Mouse (Mus musculus) midbrain, embryonic 12.5 days (tissue): Measurements from ENCODE around the gene Card6. TPM values are rescaled to one million over a fixed set of nuclear protein-coding genes. Genes with fewer than 3 reads are reported as not detected.

Experiments used
- ATAC-seq: fragments of 200-750 bp; cut with Nextera tagmentation; 2 replicates; pipeline ENCODE4 v1.8.0; 2017; ENCODE audit warnings: low read depth, moderate TSS enrichment, moderate library complexity; ENCODE audit not compliant: low FRiP score
- H3K27ac ChIP-seq: fragments of 300-500 bp; sonication (generic); replicated peaks from 2 replicates; pipeline ENCODE4 v1.5.1; 2016; ENCODE audit warnings: mild to moderate bottlenecking
- H3K27me3 ChIP-seq: fragments of 300-500 bp; sonication (generic); 2 replicates; pipeline ENCODE4 v1.6.1; 2016; ENCODE audit warnings: mild to moderate bottlenecking
- H3K36me3 ChIP-seq: fragments of 300-500 bp; sonication (generic); 2 replicates; pipeline ENCODE4 v1.6.1; 2016
- H3K4me1 ChIP-seq: fragments of 300-500 bp; sonication (generic); 2 replicates; pipeline ENCODE4 v1.6.1; 2016
- H3K4me2 ChIP-seq: fragments of 300-500 bp; sonication (generic); replicated peaks from 2 replicates; pipeline ENCODE4 v1.6.1; 2016; ENCODE audit warnings: mild to moderate bottlenecking, moderate library complexity
- H3K4me3 ChIP-seq: fragments of 300-500 bp; sonication (generic); 2 replicates; pipeline ENCODE4 v1.5.1; 2016; ENCODE audit warnings: mild to moderate bottlenecking
- H3K9ac ChIP-seq: fragments of 300-500 bp; sonication (generic); replicated peaks from 2 replicates; pipeline ENCODE4 v1.6.1; 2016; ENCODE audit warnings: mild to moderate bottlenecking, moderate library complexity
- H3K9me3 ChIP-seq: fragments of 300-500 bp; sonication (generic); 2 replicates; pipeline ENCODE4 v1.6.1; 2016; ENCODE audit warnings: mild to moderate bottlenecking
- WGBS: fragments of 180-500 bp; shearing (Covaris S2); methylation state at CpG from one replicate; pipeline ENCODE4 v1.1.7; 2016; 5-methylcytosine and 5-hydroxymethylcytosine counted together
- polyA plus RNA-seq: library from polyadenylated mRNA; unstranded; fragments of >200 nt; fragmentation: Nextera tagmentation; extraction: Ambion mirVana; gene quantifications from 2 replicates; pipeline ENCODE4 v1.2.1, GENCODE M21; 2016

The Card6 gene
- polyA plus RNA-seq = 0.84 and 1.2 TPM in 2 replicates

DNA sequence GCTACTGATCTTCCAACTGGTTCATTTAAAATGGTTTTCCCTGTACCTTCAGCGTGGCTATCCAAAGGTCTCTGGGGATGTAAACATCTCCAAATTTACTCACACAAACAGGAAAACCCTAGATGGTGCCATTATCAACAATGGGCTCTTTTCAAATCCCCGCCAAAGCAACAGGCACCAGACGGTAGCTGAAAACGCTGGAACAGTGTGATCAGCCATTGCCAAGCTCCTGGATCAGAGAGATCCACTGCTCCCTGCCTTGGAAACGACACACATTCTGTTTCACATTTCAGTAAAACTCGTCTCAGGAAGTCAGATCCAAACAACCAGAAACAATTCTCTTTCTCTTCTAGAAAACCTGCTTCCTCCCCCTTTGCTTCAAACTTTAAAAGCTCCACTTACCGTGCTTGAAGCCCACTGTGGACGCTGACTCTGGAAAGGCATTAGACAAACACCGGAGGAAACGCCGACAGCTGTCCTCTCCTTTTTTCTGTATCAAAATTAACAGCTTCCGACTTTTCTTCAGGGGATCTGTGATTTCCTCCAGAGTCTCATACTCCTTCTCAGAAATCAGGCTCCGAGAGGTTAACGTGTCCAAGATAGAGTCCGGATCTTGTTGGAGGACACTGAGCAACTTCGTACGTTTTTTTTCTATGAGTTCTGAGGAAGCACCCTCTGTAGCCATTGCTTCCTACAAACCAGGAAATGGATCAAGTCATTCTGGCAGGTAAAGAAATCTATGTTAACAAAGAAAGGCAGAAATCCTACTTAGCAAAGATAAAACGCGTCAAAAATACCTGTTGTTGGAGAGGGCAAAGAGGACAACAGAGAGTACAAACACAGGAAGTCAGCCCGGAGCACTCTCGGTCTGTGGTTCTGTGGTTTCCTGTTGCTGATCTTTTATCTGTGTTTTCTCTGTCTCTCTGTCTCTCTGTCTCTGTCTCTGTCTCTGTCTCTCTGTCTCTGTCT is at the start of gene Card6:
Card6 (minus strand) TSS at position 854 of the 969 bp plus-strand sequence.
- no peak within 1 kb of the TSS for H3K27ac ChIP-seq
- H3K4me3 ChIP-seq = no peak within 1 kb of the TSS
- no peak within 1 kb of the TSS for H3K9ac ChIP-seq
- no peaks in the 10 kb centered on the region for H3K27me3 ChIP-seq
- no peaks in the 10 kb centered on the region for H3K4me1 ChIP-seq
- 73% methylated on average over 21 of the region's 21 CpGs for WGBS
- no peak within 1 kb of the TSS for H3K4me2 ChIP-seq
- H3K36me3 ChIP-seq = no peaks in the 10 kb centered on the region
- H3K9me3 ChIP-seq = no peaks in the 10 kb centered on the region
- no peak for ATAC-seq

DNA sequence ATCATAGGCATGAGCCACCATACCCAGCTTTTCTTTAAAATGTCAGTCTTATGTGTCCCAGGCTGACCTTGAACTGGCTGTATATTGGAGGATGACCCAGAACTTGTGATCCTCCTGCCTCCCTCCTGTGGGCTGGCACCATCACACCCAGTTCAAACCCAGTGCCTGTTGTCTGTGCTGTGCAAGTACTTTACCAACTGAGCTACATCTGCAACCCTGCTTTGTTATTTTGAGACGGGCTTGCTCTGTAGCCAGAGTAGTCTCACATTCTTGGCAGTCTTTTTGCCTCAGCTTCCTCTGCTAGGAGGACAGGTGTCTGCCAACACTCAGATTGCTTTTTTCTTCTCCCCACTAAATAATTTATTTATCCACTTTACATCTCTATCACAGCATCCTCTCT is 49.0 kb upstream of the Card6 start:
- Histone ChIP-seq H3K36me3 (no peaks in the 10 kb centered on the region), H3K4me3 (no peak overlapping the region), H3K27me3 (no peaks in the 10 kb centered on the region), H3K27ac (no peak overlapping the region), H3K4me2 (no peak overlapping the region), H3K9ac (no peak overlapping the region), H3K4me1 (0 out of 2 replicates have a peak, but pooled peaks cover 6% of the 10 kb centered on the region), H3K9me3 (no peaks in the 10 kb centered on the region)
- whole genome bisulfite sequencing = 83% methylated on average over 1 of the region's 1 CpGs
- ATAC-seq = no peak

GRCm38 (mm10) chr15:5156355-5156754 is 48.0 kb upstream of the Card6 start:
- no peak overlapping the region for H3K4me2 ChIP-seq
- no peak overlapping the region for H3K27ac ChIP-seq
- H3K9ac ChIP-seq = no peak overlapping the region
- no peak overlapping the region for H3K4me3 ChIP-seq
- H3K4me1 ChIP-seq = 0 out of 2 replicates have a peak, but pooled peaks cover 6% of the 10 kb centered on the region
- 89% methylated on average over 4 of the region's 4 CpGs for WGBS
- no peaks in the 10 kb centered on the region for H3K9me3 ChIP-seq
- H3K27me3 ChIP-seq = no peaks in the 10 kb centered on the region
- ATAC-seq = no peak
- no peaks in the 10 kb centered on the region for H3K36me3 ChIP-seq

DNA sequence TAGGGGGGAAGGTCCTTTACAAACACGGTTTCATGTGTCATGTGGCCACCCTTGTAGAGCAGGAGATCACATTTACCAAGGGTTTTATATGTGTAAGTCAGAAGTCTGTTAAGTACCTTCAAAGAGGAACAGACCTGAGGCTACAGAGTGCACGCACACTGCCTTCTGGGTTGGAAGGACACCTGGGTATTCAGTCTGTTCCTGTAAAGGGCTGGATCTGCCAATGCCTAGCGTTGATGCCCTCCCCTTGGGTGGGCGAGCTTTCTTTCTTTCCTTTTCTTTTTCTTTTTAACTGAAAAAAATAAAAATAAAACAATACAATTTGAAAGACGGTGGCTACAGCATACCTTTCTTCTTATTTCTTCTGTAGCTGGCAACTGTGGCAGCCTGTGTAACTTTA is 46.8 kb upstream of the Card6 start:
- H3K9ac ChIP-seq = no peak overlapping the region
- H3K9me3 ChIP-seq = no peaks in the 10 kb centered on the region
- no peaks in the 10 kb centered on the region for H3K36me3 ChIP-seq
- no peak for ATAC-seq
- H3K4me3 ChIP-seq = no peak overlapping the region
- H3K4me2 ChIP-seq = no peak overlapping the region
- H3K27ac ChIP-seq = no peak overlapping the region
- H3K27me3 ChIP-seq = no peaks in the 10 kb centered on the region
- H3K4me1 ChIP-seq = 0 out of 2 replicates have a peak, but pooled peaks cover 6% of the 10 kb centered on the region
- 71% methylated on average over 5 of the region's 5 CpGs for WGBS

DNA sequence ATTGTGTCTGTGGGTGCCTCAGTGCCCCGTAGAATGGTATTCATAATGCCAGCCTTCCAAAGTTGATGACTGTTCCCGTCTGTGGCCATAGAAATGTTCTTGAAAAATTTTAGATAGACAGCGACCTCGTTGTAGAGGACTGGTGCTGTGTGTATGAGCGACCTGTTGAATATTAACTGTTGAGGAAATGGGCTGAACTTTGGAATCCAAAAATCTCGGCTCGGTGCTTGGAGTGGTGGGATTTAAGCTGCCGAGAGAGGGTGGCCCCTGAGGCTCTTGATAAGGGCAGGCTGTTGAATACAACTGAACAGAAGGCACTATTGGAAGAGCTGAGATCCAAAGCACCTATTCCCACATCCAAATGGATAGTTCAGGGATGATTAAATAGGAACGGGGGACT is 46.3 kb upstream of the Card6 start:
- H3K4me3 ChIP-seq = no peak overlapping the region
- 0 out of 2 replicates have a peak, but pooled peaks cover 6% of the 10 kb centered on the region for H3K4me1 ChIP-seq
- no peaks in the 10 kb centered on the region for H3K9me3 ChIP-seq
- H3K4me2 ChIP-seq = no peak overlapping the region
- H3K36me3 ChIP-seq = no peaks in the 10 kb centered on the region
- no peak overlapping the region for H3K27ac ChIP-seq
- ATAC-seq = no peak
- no peak overlapping the region for H3K9ac ChIP-seq
- H3K27me3 ChIP-seq = no peaks in the 10 kb centered on the region
- 91% methylated on average over 9 of the region's 9 CpGs for WGBS

- Histone ChIP-seq H3K9me3 (no peaks in the 10 kb centered on the region), H3K27me3 (no peaks in the 10 kb centered on the region), H3K4me1 (peaks cover 9% of the 10 kb centered on the region; the same call in 1 of the 2 replicates), H3K9ac (no peak overlapping the region), H3K4me3 (no peak overlapping the region), H3K36me3 (no peaks in the 10 kb centered on the region), H3K4me2 (no peak overlapping the region), H3K27ac (no peak overlapping the region)
- 86% methylated on average over 6 of the region's 6 CpGs for WGBS
- ATAC-seq = no peak
Measured at GRCm38 (mm10) chr15:5152171-5152570, 43.8 kb upstream of the Card6 start.

- Histone ChIP-seq H3K4me1 (peaks cover 17% of the 10 kb centered on the region), H3K9me3 (no peaks in the 10 kb centered on the region), H3K4me3 (no peak overlapping the region), H3K27me3 (no peaks in the 10 kb centered on the region), H3K27ac (no peak overlapping the region), H3K9ac (no peak overlapping the region), H3K4me2 (no peak overlapping the region), H3K36me3 (no peaks in the 10 kb centered on the region)
- WGBS = 90% methylated on average over 4 of the region's 4 CpGs
- ATAC-seq = no peak
Measured at GRCm38 (mm10) chr15:5149187-5149586, 40.8 kb upstream of the Card6 start.

DNA sequence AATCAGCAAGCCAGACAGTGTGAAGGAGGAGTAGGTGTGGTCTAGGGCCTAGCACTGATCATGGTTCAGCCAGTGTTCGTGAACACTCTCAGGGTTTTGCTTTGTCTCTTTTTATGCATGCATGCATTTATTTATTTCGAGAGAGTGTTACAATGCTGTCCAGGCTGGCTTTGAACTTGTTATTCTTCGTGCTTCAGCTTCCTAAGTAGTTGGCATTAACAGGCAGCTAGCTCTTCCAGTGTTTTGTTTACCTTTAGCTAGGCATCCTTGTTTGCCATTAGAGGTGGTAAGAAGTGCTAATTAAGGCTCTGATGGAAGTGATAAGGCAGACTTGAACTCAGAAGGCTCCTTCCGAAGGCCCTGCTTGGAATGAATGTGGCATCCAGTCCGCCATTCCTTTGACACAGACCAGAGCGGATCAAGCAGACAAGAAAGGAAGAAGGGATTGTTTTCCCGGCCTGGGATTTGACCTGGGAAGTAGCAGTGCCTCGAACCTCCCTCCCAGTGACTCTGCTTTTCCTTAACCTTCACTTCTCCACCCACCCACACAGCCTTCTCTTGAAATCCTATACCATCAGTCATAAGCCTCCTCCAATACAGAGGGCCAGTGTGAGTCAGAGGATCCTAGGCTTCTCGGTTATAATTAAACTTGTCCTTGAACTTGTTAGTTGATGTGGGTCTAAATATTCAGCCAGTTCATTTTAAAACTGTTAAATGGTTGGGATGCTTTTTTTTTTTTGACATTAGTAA is 37.0 kb upstream of the Card6 start:
- H3K27me3 ChIP-seq = no peaks in the 10 kb centered on the region
- H3K4me2 ChIP-seq = peak overlapping the region; percentile 70
- WGBS = 49% methylated on average over 9 of the region's 9 CpGs
- no peaks in the 10 kb centered on the region for H3K9me3 ChIP-seq
- H3K9ac ChIP-seq = peak overlapping the region; percentile 82; the same call in 1 of the 2 replicates
- no peak for ATAC-seq
- no peak overlapping the region for H3K27ac ChIP-seq
- peak overlapping the region; percentile 83 for H3K4me3 ChIP-seq
- no peaks in the 10 kb centered on the region for H3K36me3 ChIP-seq
- peaks cover 17% of the 10 kb centered on the region for H3K4me1 ChIP-seq

- Histone ChIP-seq H3K4me1 (peaks cover 17% of the 10 kb centered on the region), H3K27ac (peak overlapping the region; percentile 92), H3K36me3 (no peaks in the 10 kb centered on the region)
Measured at GRCm38 (mm10) chr15:5144021-5144778, 35.9 kb upstream of the Card6 start.

DNA sequence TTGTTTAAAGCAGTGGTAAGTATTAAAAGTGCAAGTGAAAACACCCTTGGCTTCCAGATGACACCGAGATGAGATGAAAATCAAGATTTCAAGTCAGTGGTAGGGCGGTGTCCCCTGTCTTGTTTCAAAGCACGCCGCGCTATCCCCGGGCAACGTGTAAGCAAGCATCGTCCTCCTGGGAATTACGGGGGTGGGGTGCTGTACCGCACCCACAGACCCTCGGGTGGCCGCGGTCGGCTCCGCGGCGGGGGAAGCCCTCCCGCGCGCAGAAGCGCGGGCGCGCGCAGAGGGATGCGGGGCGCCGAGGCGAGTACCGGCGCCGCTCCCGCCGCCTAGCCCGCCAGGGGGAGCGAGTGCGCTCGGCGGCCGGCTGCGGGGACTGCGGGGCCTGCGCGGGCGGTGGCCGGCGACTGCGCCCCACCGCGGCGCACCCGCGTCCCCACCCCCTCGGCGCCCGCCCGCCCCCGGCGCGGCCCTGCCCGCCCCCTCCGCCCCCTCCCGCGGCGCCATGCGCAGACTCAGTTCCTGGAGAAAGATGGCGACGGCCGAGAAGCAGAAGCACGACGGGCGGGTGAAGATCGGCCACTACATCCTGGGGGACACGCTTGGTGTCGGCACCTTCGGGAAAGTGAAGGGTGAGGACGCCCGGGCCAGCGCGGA is 35.2 kb upstream of the Card6 start, which contains the start of gene Prkaa1:
Prkaa1 (plus strand) TSS at position 501 of the 660 bp plus-strand sequence.
- Histone ChIP-seq H3K9ac (peak within 1 kb of the TSS; percentile 82), H3K36me3 (no peaks in the 10 kb centered on the region), H3K4me1 (peaks cover 15% of the 10 kb centered on the region), H3K27me3 (no peaks in the 10 kb centered on the region), H3K9me3 (no peaks in the 10 kb centered on the region), H3K4me3 (peak within 1 kb of the TSS; percentile 83), H3K27ac (peak within 1 kb of the TSS; percentile 92), H3K4me2 (peak within 1 kb of the TSS; percentile 70)
- under 1% methylated on average over 37 of the region's 80 CpGs for WGBS
- ATAC-seq = peak; percentile 92

More at GRCm38 (mm10) chr15:5144021-5144778, 35.9 kb upstream of the Card6 start:
- peak; percentile 95 for ATAC-seq
- WGBS = under 1% methylated on average over 61 of the region's 61 CpGs
- H3K4me3 ChIP-seq = peak overlapping the region; percentile 83
- no peaks in the 10 kb centered on the region for H3K9me3 ChIP-seq
- peak overlapping the region; percentile 70 for H3K4me2 ChIP-seq
- H3K9ac ChIP-seq = peak overlapping the region; percentile 82
- no peaks in the 10 kb centered on the region for H3K27me3 ChIP-seq

DNA sequence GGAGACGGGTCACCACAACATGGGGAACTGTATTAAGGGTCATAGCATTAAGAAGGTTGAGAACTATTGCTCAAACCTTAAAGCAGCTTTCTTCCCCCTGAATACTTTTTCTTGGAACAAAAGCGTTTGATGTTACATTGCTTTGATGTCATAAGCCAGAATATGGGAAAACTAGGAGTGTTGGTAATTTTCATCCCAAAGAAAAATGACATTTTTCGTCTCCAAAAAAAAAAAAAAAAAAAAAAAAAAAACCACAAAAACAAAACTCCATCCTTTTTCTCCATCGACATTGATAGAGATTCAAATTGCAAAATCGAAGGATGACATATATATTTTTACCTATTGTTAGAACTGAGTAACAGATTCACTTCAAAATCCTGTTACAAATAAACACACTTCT is 34.4 kb upstream of the Card6 start:
- Histone ChIP-seq H3K4me2 (0 out of 2 replicates have a peak overlapping the region, but pooled peaks have one; percentile 70), H3K9me3 (no peaks in the 10 kb centered on the region), H3K9ac (no peak overlapping the region), H3K4me1 (peaks cover 14% of the 10 kb centered on the region), H3K27ac (no peak overlapping the region), H3K27me3 (no peaks in the 10 kb centered on the region), H3K36me3 (no peaks in the 10 kb centered on the region), H3K4me3 (no peak overlapping the region)
- no peak for ATAC-seq
- 72% methylated on average over 5 of the region's 5 CpGs for WGBS
